Mouse (Mus musculus): ENCODE measurements around the gene Fam240a. TPM values are rescaled to one million over a fixed set of nuclear protein-coding genes. Genes with fewer than 3 reads are reported as not detected.

Gene Fam240a
- total and polyA plus RNA-seq, 3 experiments = not detected

GRCm38 (mm10) chr9:110951866-110952265 is 35.2 kb upstream of the Fam240a start:
- TF ChIP-seq EP300 (IDR thresholded peaks at IDR 0.05; ENCODE audit: low read depth in 1 of 2, low read length in 2 of 2) (peak; percentile 10 to 44; a peak in 2 of 4 replicates), MAFK (IDR thresholded peaks at IDR 0.05; ENCODE audit: borderline replicate concordance, low read depth, low read length) (no peak)
- peak; percentile 14 for DNase-seq (ENCODE audit: low read depth, low spot score)
- Histone ChIP-seq H3K27ac (ENCODE audit: control insufficient read depth, low read depth, low read length) (no peak overlapping the region), H3K36me3 (ENCODE audit: control insufficient read depth in 1 of 2, insufficient read depth in 2 of 2, low read length in 2 of 2) (peaks cover 0 to 2% of the 10 kb centered on the region in 2 experiments; a peak in 1 of 4 replicates), H3K4me1 (ENCODE audit: control insufficient read depth in 1 of 2, insufficient read depth in 2 of 2, low read length in 2 of 2) (peaks cover 0 to 7% of the 10 kb centered on the region in 2 experiments; a peak in 2 of 4 replicates), H3K79me2 (ENCODE audit: control insufficient read depth, insufficient read depth, low read length, poor library complexity) (no peaks in the 10 kb centered on the region), H3K9ac (ENCODE audit: control insufficient read depth, low read depth, low read length, poor library complexity, severe bottlenecking) (no peak overlapping the region), H3K9me3 (replicated peaks; ENCODE audit: insufficient read depth, low read length) (no peaks in the 10 kb centered on the region), H3K27me3 (ENCODE audit: control insufficient read depth in 1 of 2, insufficient read depth in 2 of 2, low read length in 2 of 2) (no peaks in the 10 kb centered on the region), H3K4me3 (ENCODE audit: control insufficient read depth in 1 of 2, insufficient read depth in 1 of 2, low read depth in 2 of 2, low read length in 2 of 2) (no peak overlapping the region)

GRCm38 (mm10) chr9:110951397-110951796 is 34.7 kb upstream of the Fam240a start, which contains the start of gene Lrrc2:
Lrrc2 (plus strand) TSS chr9:110951545.
- H3K27me3 ChIP-seq (ENCODE audit: control insufficient read depth in 1 of 2, insufficient read depth in 2 of 2, low read length in 2 of 2) = no peaks in the 10 kb centered on the region
- TF ChIP-seq TCF12 (IDR thresholded peaks at IDR 0.05; ENCODE audit: low read depth, low read length) = no peak
- TF ChIP-seq POLR2AphosphoS5 (IDR thresholded peaks at IDR 0.05; ENCODE audit: borderline replicate concordance, low read depth, low read length) = no peak
- no peak for TF ChIP-seq GABPA (IDR thresholded peaks at IDR 0.05; ENCODE audit: low read depth, low read length)
- no peak for TF ChIP-seq TBP (IDR thresholded peaks at IDR 0.05; ENCODE audit: low read depth, low read length)
- no peak for TF ChIP-seq CHD2 (IDR thresholded peaks at IDR 0.05; ENCODE audit: low read length)
- no peak for TF ChIP-seq NELFE (IDR thresholded peaks at IDR 0.05; ENCODE audit: low read depth, low read length)
- no peak for TF ChIP-seq SIN3A (IDR thresholded peaks at IDR 0.05; ENCODE audit: low read length)
- TF ChIP-seq ZNF384 (IDR thresholded peaks at IDR 0.05; ENCODE audit: low read depth, low read length) = no peak
- no peak for TF ChIP-seq MAZ (IDR thresholded peaks at IDR 0.05; ENCODE audit: low read depth, low read length)
- no peak for TF ChIP-seq MAFK (IDR thresholded peaks at IDR 0.05; ENCODE audit: borderline replicate concordance, low read depth, low read length)
- TF ChIP-seq POLR2A (IDR thresholded peaks at IDR 0.05; ENCODE audit: control insufficient read depth in 1 of 2, insufficient read depth in 1 of 2, low read depth in 1 of 2, low read length in 2 of 2, poor library complexity in 1 of 2) = no peak
- no peak for TF ChIP-seq ZMIZ1 (IDR thresholded peaks at IDR 0.05; ENCODE audit: low read depth, low read length)
- TF ChIP-seq JUND (IDR thresholded peaks at IDR 0.05; ENCODE audit: low read depth, low read length) = no peak
- H3K4me3 ChIP-seq (ENCODE audit: control insufficient read depth in 1 of 2, insufficient read depth in 1 of 2, low read depth in 2 of 2, low read length in 2 of 2) = no peak within 1 kb of the TSS
- peaks cover 0 to 7% of the 10 kb centered on the region in 2 experiments; a peak in 2 of 4 replicates for H3K4me1 ChIP-seq (ENCODE audit: control insufficient read depth in 1 of 2, insufficient read depth in 2 of 2, low read length in 2 of 2)
- no peaks in the 10 kb centered on the region for H3K9me3 ChIP-seq (replicated peaks; ENCODE audit: insufficient read depth, low read length)
- H3K79me2 ChIP-seq (ENCODE audit: control insufficient read depth, insufficient read depth, low read length, poor library complexity) = no peaks in the 10 kb centered on the region
- no peak within 1 kb of the TSS for H3K9ac ChIP-seq (ENCODE audit: control insufficient read depth, low read depth, low read length, poor library complexity, severe bottlenecking)
- no peak within 1 kb of the TSS for H3K27ac ChIP-seq (ENCODE audit: control insufficient read depth, low read depth, low read length)
- peaks cover 0 to 2% of the 10 kb centered on the region in 2 experiments; a peak in 1 of 4 replicates for H3K36me3 ChIP-seq (ENCODE audit: control insufficient read depth in 1 of 2, insufficient read depth in 2 of 2, low read length in 2 of 2)
- no peak for DNase-seq (ENCODE audit: low read depth, low spot score)

- Histone ChIP-seq H3K9me3 (replicated peaks; ENCODE audit: insufficient read depth, low read length) (no peaks in the 10 kb centered on the region), H3K9ac (ENCODE audit: control insufficient read depth, low read depth, low read length, poor library complexity, severe bottlenecking) (no peak overlapping the region), H3K27ac (ENCODE audit: control insufficient read depth, low read depth, low read length) (no peak overlapping the region), H3K36me3 (ENCODE audit: control insufficient read depth in 1 of 2, insufficient read depth in 2 of 2, low read length in 2 of 2) (peaks cover 0 to 2% of the 10 kb centered on the region in 2 experiments; a peak in 1 of 4 replicates), H3K4me1 (ENCODE audit: control insufficient read depth in 1 of 2, insufficient read depth in 2 of 2, low read length in 2 of 2) (peaks cover 0 to 7% of the 10 kb centered on the region in 2 experiments; a peak in 2 of 4 replicates), H3K79me2 (ENCODE audit: control insufficient read depth, insufficient read depth, low read length, poor library complexity) (no peaks in the 10 kb centered on the region), H3K4me3 (ENCODE audit: control insufficient read depth in 1 of 2, insufficient read depth in 1 of 2, low read depth in 2 of 2, low read length in 2 of 2) (no peak overlapping the region), H3K27me3 (ENCODE audit: control insufficient read depth in 1 of 2, insufficient read depth in 2 of 2, low read length in 2 of 2) (no peaks in the 10 kb centered on the region)
- no peak for DNase-seq (ENCODE audit: low read depth, low spot score)
- TF ChIP-seq TCF12 (IDR thresholded peaks at IDR 0.05; ENCODE audit: low read depth, low read length) (no peak), E2F4 (IDR thresholded peaks at IDR 0.05; ENCODE audit: borderline replicate concordance, low read depth, low read length) (no peak), ZNF384 (IDR thresholded peaks at IDR 0.05; ENCODE audit: low read depth, low read length) (no peak), CHD2 (IDR thresholded peaks at IDR 0.05; ENCODE audit: low read length) (no peak), ZMIZ1 (IDR thresholded peaks at IDR 0.05; ENCODE audit: low read depth, low read length) (no peak), MYB (IDR thresholded peaks at IDR 0.05; ENCODE audit: low read depth, low read length) (no peak), GATA1 (IDR thresholded peaks at IDR 0.05; ENCODE audit: low read depth, low read length) (no peak), TBP (IDR thresholded peaks at IDR 0.05; ENCODE audit: low read depth, low read length) (no peak), UBTF (IDR thresholded peaks at IDR 0.05; ENCODE audit: borderline replicate concordance, insufficient read depth, low read depth, low read length) (no peak), MEF2A (IDR thresholded peaks at IDR 0.05; ENCODE audit: extremely low read depth, insufficient replicate concordance, low read depth, low read length, poor library complexity, severe bottlenecking) (no peak), EP300 (IDR thresholded peaks at IDR 0.05; ENCODE audit: low read depth in 1 of 2, low read length in 2 of 2) (no peak), BHLHE40 (IDR thresholded peaks at IDR 0.05; ENCODE audit: borderline replicate concordance, low read depth, low read length) (no peak), GABPA (IDR thresholded peaks at IDR 0.05; ENCODE audit: low read depth, low read length) (no peak), POLR2AphosphoS5 (IDR thresholded peaks at IDR 0.05; ENCODE audit: borderline replicate concordance, low read depth, low read length) (no peak), TAL1 (IDR thresholded peaks at IDR 0.05; ENCODE audit: low read length) (no peak), MAZ (IDR thresholded peaks at IDR 0.05; ENCODE audit: low read depth, low read length) (no peak), JUND (IDR thresholded peaks at IDR 0.05; ENCODE audit: low read depth, low read length) (no peak), NRF1 (IDR thresholded peaks at IDR 0.05; ENCODE audit: insufficient read depth, low read depth, low read length, poor library complexity, severe bottlenecking) (no peak), CTCF (IDR thresholded peaks at IDR 0.05 in 2 of 3, conservative IDR thresholded peaks at IDR 0.05 in 1 of 3; ENCODE audit: control insufficient read depth in 1 of 3, insufficient read depth in 1 of 3, low read depth in 2 of 3, low read length in 3 of 3, poor library complexity in 1 of 3, severe bottlenecking in 1 of 3) (no peak)
These were observed 33.4 kb upstream of the Fam240a start for GRCm38 (mm10) chr9:110950109-110950508.

All from MEL (cell line).